Mouse (Mus musculus) G1E (cell line): Measurements from ENCODE around the gene Olfr39. TPM values are rescaled to one million over a fixed set of nuclear protein-coding genes. Genes with fewer than 3 reads are reported as not detected.
A peak's percentile ranks its signal among the peaks of the same experiment; 100 is the strongest.
"Not testable (repeated sequence)": the region's sequence is repeated elsewhere in the genome, so short reads cannot be mapped to it uniquely, and the experiment has no call there.

Experiments
- ATAC-seq: 2 replicates; pipeline ENCODE4 v1.8.0; 2016; ENCODE audit warnings: mild to moderate bottlenecking; ENCODE audit not compliant: insufficient number of reproducible peaks, poor library complexity, low FRiP score, severe bottlenecking; ENCODE audit errors: extremely low read depth
- DNase-seq: peaks from one replicate; pipeline ENCODE4 v3.0.0; 2012; ENCODE audit warnings: low spot score
- H3K27me3 ChIP-seq: 2 replicates; pipeline ENCODE4 v1.6.1; 2012; ENCODE audit warnings: mild to moderate bottlenecking, low read length, inconsistent platforms; ENCODE audit not compliant: insufficient read depth
- H3K36me3 ChIP-seq: replicated peaks from 2 replicates; pipeline ENCODE3; 2012; ENCODE audit warnings: mild to moderate bottlenecking, inconsistent platforms
- H3K4me1 ChIP-seq: 2 replicates; pipeline ENCODE4 v1.6.1; 2012; ENCODE audit warnings: low read depth, low read length, inconsistent platforms, mixed read lengths; ENCODE audit not compliant: insufficient read depth
- H3K4me3 ChIP-seq: 2 replicates; pipeline ENCODE4 v1.5.1; 2012; ENCODE audit warnings: low read depth, mild to moderate bottlenecking, inconsistent platforms, low read length, moderate library complexity, mixed read lengths
- H3K9me3 ChIP-seq: replicated peaks from 2 replicates; pipeline ENCODE4 v1.6.1; 2012; ENCODE audit warnings: inconsistent platforms
- CTCF ChIP-seq: IDR thresholded peaks from 2 replicates; pipeline ENCODE4 v1.5.1; 2012; ENCODE audit warnings: low read depth, low read length, inconsistent platforms, mixed read lengths
- GATA1 ChIP-seq: IDR thresholded peaks from 2 replicates; pipeline ENCODE4 v1.6.1; 2012; ENCODE audit warnings: borderline replicate concordance, low read length, inconsistent platforms, mixed read lengths
- GATA2 ChIP-seq: IDR thresholded peaks from 2 replicates; pipeline ENCODE4 v1.6.1; 2012; ENCODE audit warnings: low read depth, low read length, inconsistent platforms, borderline replicate concordance
- POLR2AphosphoS5 ChIP-seq: IDR thresholded peaks from 2 replicates; pipeline ENCODE4 v1.6.1; 2012; ENCODE audit warnings: low read depth, low read length, inconsistent platforms; ENCODE audit not compliant: insufficient replicate concordance
- TAL1 ChIP-seq: conservative IDR thresholded peaks from 2 replicates; pipeline ENCODE4 v1.6.1; 2012; ENCODE audit warnings: low read depth, low read length, inconsistent platforms, mixed read lengths
- polyA plus RNA-seq: library from polyadenylated mRNA; stranded (reverse); fragments of >175 nt; gene quantifications from 2 replicates; pipeline ENCODE4 v1.2.3, GENCODE M21; 2012
- total RNA-seq, 2 experiments: library from RNA; stranded (forward) in 1 of 2; stranded (reverse) in 1 of 2; fragments of 200-1000 nt in 1 of 2; fragments of >200 nt in 1 of 2; fragmentation: Nextera tagmentation in 1 of 2; gene quantifications; 2 replicates each; pipeline ENCODE4 v1.2.3; 2014 to 2017

The Olfr39 gene
- total RNA-seq (2014; fragmentation: Nextera tagmentation) (not detected in 2 replicates), total RNA-seq (2017) (0.27 TPM in 1 of 2 replicates, not detected in the other), polyA plus RNA-seq (not detected in 2 replicates)

DNA sequence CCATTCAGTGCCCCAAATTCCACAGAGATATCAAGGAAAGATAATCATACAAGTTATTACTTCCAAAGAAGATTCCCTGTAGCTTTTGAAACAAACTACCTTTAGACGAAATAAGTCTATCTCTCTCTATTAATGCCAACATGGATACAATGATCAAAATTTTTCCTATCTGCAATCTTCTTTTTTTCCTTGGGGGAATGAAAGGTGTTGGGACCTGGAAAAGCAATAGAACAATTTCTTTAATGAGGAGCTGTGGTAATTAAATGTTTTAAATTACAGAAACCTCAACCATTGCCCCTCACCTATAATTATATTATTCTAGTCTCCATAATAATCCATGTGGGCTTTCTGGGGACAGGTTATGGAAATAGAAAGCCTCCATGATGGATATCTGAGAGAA, at the start of gene Olfr39:
Gene Olfr39, plus strand, starts transcription at position 301 of the 400 bp plus-strand sequence.
- Histone ChIP-seq H3K4me3 (no peak within 1 kb of the TSS), H3K36me3 (no peaks in the 10 kb centered on the region), H3K4me1 (no peaks in the 10 kb centered on the region), H3K27me3 (no peaks in the 10 kb centered on the region), H3K9me3 (no peaks in the 10 kb centered on the region)
- TF ChIP-seq POLR2AphosphoS5 (no peak), CTCF (no peak), GATA1 (no peak), GATA2 (no peak), TAL1 (no peak)
- no peak for DNase-seq
- no peak for ATAC-seq

DNA sequence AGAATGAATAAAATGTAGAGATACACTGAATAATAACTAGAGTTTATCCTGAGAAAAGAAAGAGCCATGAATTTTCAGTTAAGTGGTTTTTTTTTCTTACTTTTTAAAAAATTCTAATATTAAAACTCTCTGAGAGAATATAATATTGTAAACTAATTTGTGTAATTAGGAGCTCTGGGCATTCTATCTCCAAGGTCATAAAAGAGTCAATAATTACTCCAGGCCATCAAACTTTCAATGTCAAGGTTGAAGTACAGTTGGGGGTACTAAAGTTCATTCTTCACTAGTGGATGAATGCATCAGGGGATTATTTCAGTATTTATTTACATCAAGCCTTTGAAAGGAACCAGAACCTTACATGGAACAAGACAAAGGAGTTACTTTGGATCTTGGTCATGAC, 45.3 kb upstream of the Olfr39 start, which contains the start of gene Olfr872:
Gene Olfr872, plus strand, starts transcription at position 301 of the 400 bp plus-strand sequence.
- TF ChIP-seq GATA1 (no peak), GATA2 (no peak), CTCF (no peak), TAL1 (no peak), POLR2AphosphoS5 (no peak)
- H3K4me1 ChIP-seq: no peaks in the 10 kb centered on the region
- no peak within 1 kb of the TSS for H3K4me3 ChIP-seq
- H3K27me3 ChIP-seq: no peaks in the 10 kb centered on the region
- ATAC-seq: no peak
- DNase-seq: no peak
- H3K36me3 ChIP-seq: no peaks in the 10 kb centered on the region
- no peaks in the 10 kb centered on the region for H3K9me3 ChIP-seq

DNA sequence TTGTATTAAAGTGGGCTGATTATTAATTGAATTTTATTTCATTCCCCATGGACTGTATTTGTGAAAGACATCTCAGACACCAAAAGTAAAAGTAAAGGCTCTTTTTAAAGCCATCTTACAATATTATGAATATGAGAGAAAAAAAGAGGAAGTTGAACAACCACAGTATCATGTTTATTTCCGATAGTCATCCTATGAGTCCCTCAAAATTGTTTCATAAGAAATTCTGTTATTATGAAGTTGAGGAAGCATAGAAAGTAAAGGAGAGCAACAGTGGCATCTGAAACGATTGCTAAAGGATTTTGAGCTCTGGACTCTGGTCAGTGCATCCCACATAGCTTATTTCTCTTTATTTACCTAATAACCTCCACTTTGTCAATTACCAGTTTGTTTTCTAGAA, 44.8 kb upstream of the Olfr39 start:
- no peaks in the 10 kb centered on the region for H3K27me3 ChIP-seq
- no peaks in the 10 kb centered on the region for H3K9me3 ChIP-seq
- no peaks in the 10 kb centered on the region for H3K36me3 ChIP-seq
- no peaks in the 10 kb centered on the region for H3K4me1 ChIP-seq
- H3K4me3 ChIP-seq: no peak overlapping the region
- ATAC-seq (no peak), DNase-seq (peak; percentile 12)
- TF ChIP-seq CTCF (no peak), GATA1 (no peak), TAL1 (no peak), POLR2AphosphoS5 (no peak), GATA2 (no peak)

DNA sequence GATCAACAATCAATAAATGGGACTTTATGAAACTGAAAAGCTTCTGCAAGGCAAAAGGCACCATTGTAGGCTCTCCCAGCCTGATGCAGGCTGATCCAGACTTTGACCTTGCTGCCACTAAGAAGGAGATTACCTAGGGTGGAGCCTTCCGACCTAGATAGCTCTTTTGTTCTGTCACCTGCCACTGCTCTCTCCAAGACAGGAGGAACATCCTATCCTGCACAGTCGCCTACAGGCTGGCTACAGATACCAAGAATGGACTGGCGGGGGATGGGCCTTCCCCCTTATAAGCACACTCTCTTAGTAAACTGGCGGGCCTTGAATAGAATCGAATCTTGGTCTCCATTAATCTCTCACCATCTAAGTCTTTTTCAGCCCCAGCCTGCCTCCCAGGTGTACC, 13.4 kb downstream of the Olfr39 start:
- not testable (repeated sequence) for H3K36me3 ChIP-seq, DNase-seq, H3K4me3 ChIP-seq, ATAC-seq, H3K9me3 ChIP-seq, H3K27me3 ChIP-seq, H3K4me1 ChIP-seq

DNA sequence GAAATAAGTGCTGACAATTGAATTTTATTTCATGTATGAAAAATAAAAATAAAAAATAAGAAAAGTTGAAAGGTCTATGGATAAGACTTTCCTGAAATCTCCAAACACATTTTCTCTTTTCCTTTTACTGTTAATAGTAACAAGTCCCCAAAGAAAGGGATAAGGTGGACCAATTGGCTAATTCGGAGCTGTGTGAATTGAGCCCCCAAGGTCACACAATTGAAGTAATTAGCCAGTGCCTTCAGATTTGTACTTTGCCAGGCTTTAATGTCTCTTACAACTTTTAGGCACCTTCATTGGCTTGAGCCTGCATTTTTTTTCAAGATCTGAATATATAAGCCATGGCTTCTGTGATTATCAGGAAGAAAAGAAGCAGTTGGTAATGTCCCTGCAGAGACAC, 16.1 kb downstream of the Olfr39 start, which contains the start of gene Olfr873:
Gene Olfr873, plus strand, starts transcription at position 301 of the 400 bp plus-strand sequence.
- DNase-seq (no peak), ATAC-seq (no peak)
- Histone ChIP-seq H3K27me3 (no peaks in the 10 kb centered on the region), H3K4me1 (no peaks in the 10 kb centered on the region), H3K9me3 (no peaks in the 10 kb centered on the region), H3K36me3 (no peaks in the 10 kb centered on the region), H3K4me3 (no peak within 1 kb of the TSS)
- TF ChIP-seq GATA1 (no peak), POLR2AphosphoS5 (no peak), GATA2 (no peak), TAL1 (no peak), CTCF (no peak)

DNA sequence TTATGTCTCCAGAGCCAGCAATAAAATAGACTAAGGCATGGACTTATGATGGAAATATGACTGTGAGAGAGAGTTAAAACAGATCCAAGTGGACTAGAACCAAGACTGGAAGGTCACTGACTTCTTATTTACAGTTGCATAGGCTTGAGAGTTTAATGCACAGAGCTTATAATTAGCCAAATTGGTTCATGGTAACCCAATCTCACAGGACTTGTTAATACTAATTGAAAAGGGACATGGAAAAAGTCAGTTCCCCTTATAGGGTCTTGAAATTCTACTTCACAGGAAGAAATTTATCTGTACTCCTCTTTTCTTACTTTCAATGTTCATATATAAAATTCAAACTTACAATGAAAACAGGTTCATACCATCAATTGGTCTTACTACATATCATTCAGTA, 53.8 kb downstream of the Olfr39 start, which contains the start of gene Olfr18:
Gene Olfr18, minus strand, starts transcription at position 101 of the 400 bp plus-strand sequence.
- no peaks in the 10 kb centered on the region for H3K4me1 ChIP-seq
- no peak within 1 kb of the TSS for H3K4me3 ChIP-seq
- TF ChIP-seq GATA1 (no peak), TAL1 (no peak), GATA2 (no peak), POLR2AphosphoS5 (no peak)
- ATAC-seq (no peak), DNase-seq (no peak)
- H3K36me3 ChIP-seq: no peaks in the 10 kb centered on the region
- H3K9me3 ChIP-seq: no peaks in the 10 kb centered on the region
- 0 out of 2 replicates have a peak, but pooled peaks cover 2% of the 10 kb centered on the region for H3K27me3 ChIP-seq

Other genes with a start within 250 kb of the Olfr39 start
- not detected in 2 replicates for gene Olfr867, start 224.8 kb upstream of the Olfr39 start, total RNA-seq (2014; fragmentation: Nextera tagmentation)
- not detected in 2 replicates for gene Olfr867, start 224.8 kb upstream of the Olfr39 start, total RNA-seq (2017)
- not detected in 2 replicates for gene Olfr867, start 224.8 kb upstream of the Olfr39 start, polyA plus RNA-seq
- gene Olfr868, start 183.7 kb upstream of the Olfr39 start, total RNA-seq (2014; fragmentation: Nextera tagmentation): not detected in 2 replicates
- 0.06 and 0.27 TPM in 2 replicates for gene Olfr868, start 183.7 kb upstream of the Olfr39 start, total RNA-seq (2017)
- gene Olfr868, start 183.7 kb upstream of the Olfr39 start, polyA plus RNA-seq: not detected in 2 replicates
- not detected in 2 replicates for gene Olfr869, start 153.3 kb upstream of the Olfr39 start, total RNA-seq (2014; fragmentation: Nextera tagmentation)
- gene Olfr869, start 153.3 kb upstream of the Olfr39 start, total RNA-seq (2017): not detected in 2 replicates
- gene Olfr869, start 153.3 kb upstream of the Olfr39 start, polyA plus RNA-seq: not detected in 2 replicates
- gene Olfr870, start 108.3 kb upstream of the Olfr39 start, total RNA-seq (2014; fragmentation: Nextera tagmentation): not detected in 2 replicates
- 0.06 and 0.11 TPM in 2 replicates for gene Olfr870, start 108.3 kb upstream of the Olfr39 start, total RNA-seq (2017)
- gene Olfr870, start 108.3 kb upstream of the Olfr39 start, polyA plus RNA-seq: not detected in 2 replicates
- not detected in 2 replicates for gene Olfr871, start 70.1 kb upstream of the Olfr39 start, total RNA-seq (2014; fragmentation: Nextera tagmentation)
- gene Olfr871, start 70.1 kb upstream of the Olfr39 start, total RNA-seq (2017): not detected in 2 replicates
- not detected in 2 replicates for gene Olfr871, start 70.1 kb upstream of the Olfr39 start, polyA plus RNA-seq
- gene Olfr872, start 45.2 kb upstream of the Olfr39 start, total RNA-seq (2014; fragmentation: Nextera tagmentation): not detected in 2 replicates
- gene Olfr872, start 45.2 kb upstream of the Olfr39 start, total RNA-seq (2017): not detected in 2 replicates
- gene Olfr872, start 45.2 kb upstream of the Olfr39 start, polyA plus RNA-seq: not detected in 2 replicates
- gene Olfr873, start 16.2 kb downstream of the Olfr39 start, total RNA-seq (2014; fragmentation: Nextera tagmentation): not detected in 2 replicates
- 0.12 and 0.27 TPM in 2 replicates for gene Olfr873, start 16.2 kb downstream of the Olfr39 start, total RNA-seq (2017)
- gene Olfr873, start 16.2 kb downstream of the Olfr39 start, polyA plus RNA-seq: not detected in 2 replicates
- gene Olfr18, start 53.7 kb downstream of the Olfr39 start, total RNA-seq (2014; fragmentation: Nextera tagmentation): not detected in 2 replicates
- 0.11 and 0.12 TPM in 2 replicates for gene Olfr18, start 53.7 kb downstream of the Olfr39 start, total RNA-seq (2017)
- not detected in 2 replicates for gene Olfr18, start 53.7 kb downstream of the Olfr39 start, polyA plus RNA-seq
- 17.5 and 23.0 TPM in 2 replicates for gene Zfp560, start 102.8 kb downstream of the Olfr39 start, total RNA-seq (2014; fragmentation: Nextera tagmentation)
- gene Zfp560, start 102.8 kb downstream of the Olfr39 start, total RNA-seq (2017): 25.4 and 28.9 TPM in 2 replicates
- 0.86 and 2.4 TPM in 2 replicates for gene Zfp560, start 102.8 kb downstream of the Olfr39 start, polyA plus RNA-seq
- 26.8 and 30.0 TPM in 2 replicates for gene Zfp26, start 177.8 kb downstream of the Olfr39 start, total RNA-seq (2014; fragmentation: Nextera tagmentation)
- 24.1 and 31.4 TPM in 2 replicates for gene Zfp26, start 177.8 kb downstream of the Olfr39 start, total RNA-seq (2017)
- 0.28 and 0.31 TPM in 2 replicates for gene Zfp26, start 177.8 kb downstream of the Olfr39 start, polyA plus RNA-seq
- gene Zfp426, start 210.4 kb downstream of the Olfr39 start, total RNA-seq (2014; fragmentation: Nextera tagmentation): 43.1 and 46.0 TPM in 2 replicates
- gene Zfp426, start 210.4 kb downstream of the Olfr39 start, total RNA-seq (2017): 17.2 and 22.2 TPM in 2 replicates
- 2.4 and 4.1 TPM in 2 replicates for gene Zfp426, start 210.4 kb downstream of the Olfr39 start, polyA plus RNA-seq
- gene Zfp266, start 239.1 kb downstream of the Olfr39 start, total RNA-seq (2014; fragmentation: Nextera tagmentation): 109 and 129 TPM in 2 replicates
- 58.4 and 64.2 TPM in 2 replicates for gene Zfp266, start 239.1 kb downstream of the Olfr39 start, total RNA-seq (2017)
- gene Zfp266, start 239.1 kb downstream of the Olfr39 start, polyA plus RNA-seq: 1.4 and 2.0 TPM in 2 replicates